Mouse (Mus musculus) CD4-positive, CD25-positive, alpha-beta regulatory T cell, adult 2 months (primary cell): ENCODE measurements around the gene Thap11.
A peak's percentile ranks its signal among the peaks of the same experiment; 100 is the strongest.
"Not testable (repeated sequence)": the region's sequence is repeated elsewhere in the genome, so short reads cannot be mapped to it uniquely, and the experiment has no call there.

Source experiments
- DNase-seq: peaks from one replicate; pipeline ENCODE4 v3.0.0-alpha.2; 2012; ENCODE audit warnings: low read depth, low spot score

The Thap11 gene

DNA sequence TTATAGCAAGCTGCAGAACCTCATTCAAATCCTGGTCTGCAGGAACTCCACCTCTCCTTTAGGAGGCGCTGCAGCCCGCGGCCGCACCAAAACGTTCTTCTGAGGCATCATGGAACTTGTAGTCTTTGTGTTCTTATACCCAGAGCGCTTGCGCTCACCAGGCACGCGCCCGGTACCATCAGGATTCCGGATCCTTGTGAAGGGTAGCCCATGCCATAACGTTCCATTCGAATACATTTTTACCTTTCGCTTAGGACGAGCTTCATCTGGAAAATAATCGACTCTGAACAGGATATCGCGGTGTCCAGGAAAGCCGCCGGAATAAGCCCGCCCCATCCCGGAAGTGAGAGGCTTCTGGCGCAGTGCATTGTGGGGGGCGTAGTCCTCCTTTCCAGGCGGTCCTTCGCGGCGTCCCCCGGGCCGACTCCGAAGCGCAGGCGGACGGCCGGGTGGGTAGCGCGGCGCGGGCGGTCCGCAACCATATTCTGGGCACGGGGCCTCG is at the start of gene Thap11:
TSS of gene Thap11 (plus strand) at position 418 of the 502 bp plus-strand sequence.
- peak; percentile 93 for DNase-seq

DNA sequence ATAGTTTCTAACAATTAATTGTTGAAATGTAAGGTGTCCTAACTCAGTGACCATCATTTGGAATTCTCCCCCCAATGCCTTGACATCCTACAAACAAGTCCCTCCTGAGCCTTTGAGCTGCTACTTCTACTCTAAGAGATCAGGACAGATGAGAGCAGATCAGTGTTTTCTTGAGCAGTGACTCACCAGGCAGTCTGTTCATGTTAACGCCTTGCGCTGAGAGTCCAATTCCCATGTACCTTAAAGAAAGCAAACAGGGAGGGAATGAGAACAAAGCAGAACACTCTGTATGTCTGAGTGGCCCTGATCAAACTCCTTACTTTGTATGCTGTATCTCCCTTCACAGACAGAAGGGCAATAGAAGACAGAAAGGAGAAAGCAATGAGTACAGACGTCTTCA is 49.6 kb upstream of the Thap11 start:
- no peak for DNase-seq

DNA sequence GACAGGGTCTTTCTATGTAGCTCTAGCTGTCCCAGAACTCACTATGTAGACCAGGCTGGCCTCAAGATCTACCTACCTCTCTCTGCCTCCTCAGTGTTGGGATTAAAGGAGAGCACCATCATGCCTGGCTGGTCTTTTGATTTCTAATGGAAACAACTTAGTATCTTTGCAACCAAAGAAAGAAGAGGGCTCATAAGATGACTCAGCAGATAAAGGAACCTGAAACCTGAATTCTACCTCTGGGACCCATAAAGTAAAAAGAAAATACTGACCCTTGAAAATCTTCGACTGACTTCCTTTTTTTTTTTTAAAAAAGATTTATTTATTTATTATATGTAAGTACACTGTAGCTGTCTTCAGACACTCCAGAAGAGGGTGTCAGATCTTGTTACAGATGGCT is 49.0 kb upstream of the Thap11 start:
- no peak for DNase-seq

DNA sequence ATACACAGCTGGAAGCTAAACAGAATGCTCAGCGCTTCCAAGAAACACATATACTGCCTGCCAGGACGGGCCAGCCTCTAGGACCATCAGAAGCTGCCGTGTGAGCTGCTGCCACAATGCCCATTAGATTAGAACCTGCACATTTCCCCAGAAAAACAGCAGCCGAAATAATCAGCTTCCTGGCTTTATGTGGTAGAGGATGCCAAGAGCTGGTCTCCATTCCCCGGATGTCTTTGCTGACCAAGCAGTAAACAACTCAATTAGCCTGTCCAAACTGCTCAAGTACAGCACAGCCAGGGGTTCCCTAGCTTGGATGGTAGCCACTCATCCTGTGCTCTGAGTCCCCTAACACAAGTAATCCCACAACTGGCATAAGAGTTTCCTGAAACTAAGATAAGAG is 47.2 kb upstream of the Thap11 start:
- no peak for DNase-seq

DNA sequence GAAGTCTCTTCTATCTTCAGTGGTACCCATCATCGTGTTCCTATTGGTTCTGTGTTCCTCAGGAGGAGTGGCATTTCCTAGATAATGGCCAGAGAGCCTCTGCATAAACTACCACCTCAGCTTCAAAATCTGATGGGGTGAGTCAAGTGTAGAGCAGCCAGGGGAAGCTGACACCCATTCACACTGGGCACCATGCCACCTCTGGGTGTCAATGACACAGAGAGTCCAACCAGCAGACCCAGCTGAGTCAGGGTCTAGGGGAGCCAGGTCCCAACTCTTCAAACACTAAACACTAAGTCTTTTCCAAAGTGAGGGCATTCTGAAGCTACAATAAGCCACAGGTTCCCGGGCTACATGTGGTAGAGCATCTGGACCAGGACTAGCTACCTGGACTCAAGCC is 46.5 kb upstream of the Thap11 start:
- no peak for DNase-seq

DNA sequence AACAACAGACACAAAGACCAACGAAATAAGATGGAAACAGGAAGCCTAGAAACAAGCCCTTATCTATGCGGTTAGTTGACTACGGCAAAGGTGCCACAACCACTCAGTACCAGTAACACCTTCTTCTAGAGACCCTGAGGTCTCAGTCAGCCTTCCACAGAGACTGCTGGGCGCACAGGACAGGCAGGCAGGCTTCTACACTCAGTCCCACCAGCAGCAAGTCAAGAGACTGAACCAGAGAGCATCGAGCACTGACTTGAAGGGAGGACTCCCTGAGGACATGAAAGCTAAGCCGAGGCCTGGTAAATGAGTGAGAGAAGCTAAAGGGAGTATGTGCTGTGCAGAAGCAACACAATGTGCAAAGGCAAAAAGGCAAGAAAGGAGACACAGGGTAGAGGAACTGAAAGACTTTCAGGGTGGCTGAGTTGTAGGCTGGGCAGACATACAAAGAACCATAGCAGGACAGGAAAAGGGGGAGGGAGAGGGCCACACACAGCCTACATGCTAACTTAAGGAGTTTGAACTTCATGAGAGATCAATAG is 44.6 kb upstream of the Thap11 start:
- peak; percentile 68 for DNase-seq

DNA sequence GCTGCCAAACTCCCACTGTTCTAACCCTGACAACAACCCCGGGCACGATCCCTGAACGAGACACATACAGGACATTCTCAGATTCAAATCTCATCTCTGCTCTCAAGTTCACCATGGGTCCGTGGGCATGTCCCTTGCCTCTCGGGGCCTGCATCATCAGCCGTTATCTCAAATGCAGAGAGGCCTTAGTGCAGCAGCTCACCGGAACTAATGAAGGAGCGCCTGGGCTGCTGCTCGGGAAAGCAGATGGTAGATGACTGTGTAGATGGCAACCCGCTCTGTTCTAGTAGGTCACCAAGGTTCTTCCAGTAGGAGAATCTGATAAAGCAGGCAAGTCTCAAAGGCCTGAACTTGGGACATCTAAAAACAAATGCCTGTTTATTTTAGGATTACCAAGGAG is 43.9 kb upstream of the Thap11 start:
- DNase-seq = peak; percentile 18

DNA sequence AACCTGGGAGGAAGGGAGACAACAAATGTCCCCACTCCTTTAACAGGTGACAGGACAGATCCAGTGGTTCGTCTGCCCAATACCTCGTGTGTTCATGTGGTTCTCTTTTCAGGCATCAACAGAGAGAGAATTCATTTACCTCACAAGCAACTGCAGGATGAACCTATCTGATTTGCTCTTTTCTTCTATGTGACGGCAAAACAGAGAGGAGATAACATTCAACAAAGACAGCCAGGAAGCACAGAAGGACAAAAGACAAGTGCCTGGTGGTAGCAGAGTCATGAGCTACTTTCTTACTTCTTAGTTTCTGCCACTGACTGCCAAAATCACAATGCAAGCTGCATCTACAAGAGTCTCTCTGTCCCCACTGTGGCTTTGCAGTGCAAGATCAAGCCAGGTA is 43.4 kb upstream of the Thap11 start:
- peak; percentile 28 for DNase-seq

DNA sequence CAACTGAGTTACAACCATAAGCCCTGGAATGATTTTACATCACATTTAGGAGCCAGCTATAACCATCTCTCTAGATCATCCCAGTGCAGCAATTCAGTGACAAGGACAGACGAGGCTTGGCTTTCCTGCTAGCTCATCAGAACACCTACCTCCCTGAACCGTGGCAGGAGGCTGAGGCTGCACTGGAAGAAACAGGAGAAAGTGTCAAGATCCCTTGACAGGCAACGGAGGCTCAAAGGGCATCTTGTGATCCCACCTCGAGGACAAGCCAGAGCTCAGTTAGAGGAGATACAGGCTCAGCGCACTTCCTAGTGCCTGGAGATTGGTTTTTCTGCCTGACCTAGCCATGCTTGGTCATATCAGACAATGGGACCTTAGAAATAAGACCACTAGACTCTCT is 42.4 kb upstream of the Thap11 start:
- DNase-seq = no peak

DNA sequence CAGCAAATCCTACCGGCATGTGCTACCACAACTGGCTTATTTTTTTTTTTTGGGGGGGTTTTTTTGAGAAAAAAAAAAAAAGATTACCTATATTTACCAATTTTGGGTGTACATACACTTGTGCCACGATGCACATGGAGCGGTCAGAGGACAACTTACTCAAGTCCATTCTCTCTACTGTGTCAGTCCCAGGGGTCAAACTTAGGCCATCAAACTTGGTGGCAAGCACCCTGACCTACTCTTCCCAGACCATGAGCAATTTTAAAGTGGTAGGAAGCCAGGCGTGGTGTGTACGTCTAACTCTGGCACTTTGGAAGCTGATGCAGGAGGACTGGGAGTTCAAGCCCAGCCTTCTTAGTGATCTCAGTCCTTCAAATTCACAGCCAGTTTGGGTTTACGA is 41.7 kb upstream of the Thap11 start:
- DNase-seq = no peak

DNA sequence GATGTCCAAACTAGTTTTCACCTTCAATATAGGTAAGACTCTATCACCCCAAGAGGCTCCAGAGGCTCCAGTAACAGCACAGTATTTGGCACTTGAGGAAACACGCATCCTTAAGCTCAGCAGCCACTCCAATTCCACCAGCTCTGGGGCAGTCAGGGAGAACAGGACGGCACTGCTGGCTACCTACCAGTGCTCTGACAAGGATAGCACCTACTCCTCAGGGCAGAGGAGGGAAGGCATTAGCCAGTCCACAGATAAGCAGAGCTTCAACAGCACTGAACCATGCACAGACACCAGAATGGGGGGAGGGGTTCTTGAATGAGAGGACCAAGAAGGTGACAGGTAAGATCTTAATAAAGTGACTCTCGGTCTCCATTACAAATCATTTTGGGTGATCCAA is 35.3 kb upstream of the Thap11 start:
- no peak for DNase-seq

DNA sequence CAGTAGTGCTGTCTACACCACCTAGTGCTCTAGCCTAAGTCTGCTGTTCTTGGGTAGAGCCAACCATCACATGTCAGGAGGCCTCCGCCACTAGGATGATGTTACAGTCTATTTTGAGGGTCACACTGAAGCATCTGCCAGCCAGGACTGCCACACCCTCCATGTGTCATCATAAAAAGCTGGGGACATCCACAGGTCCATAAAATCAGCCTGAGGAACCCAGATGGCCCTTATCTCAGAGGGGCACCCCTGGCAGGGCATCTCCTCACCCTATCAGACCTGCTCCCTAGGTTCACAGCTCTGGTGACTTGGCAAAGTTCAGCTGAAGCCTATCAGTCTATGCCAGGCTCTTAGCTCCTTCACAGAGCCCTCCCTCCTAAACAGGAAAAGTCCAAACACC is 34.0 kb upstream of the Thap11 start:
- no peak for DNase-seq

DNA sequence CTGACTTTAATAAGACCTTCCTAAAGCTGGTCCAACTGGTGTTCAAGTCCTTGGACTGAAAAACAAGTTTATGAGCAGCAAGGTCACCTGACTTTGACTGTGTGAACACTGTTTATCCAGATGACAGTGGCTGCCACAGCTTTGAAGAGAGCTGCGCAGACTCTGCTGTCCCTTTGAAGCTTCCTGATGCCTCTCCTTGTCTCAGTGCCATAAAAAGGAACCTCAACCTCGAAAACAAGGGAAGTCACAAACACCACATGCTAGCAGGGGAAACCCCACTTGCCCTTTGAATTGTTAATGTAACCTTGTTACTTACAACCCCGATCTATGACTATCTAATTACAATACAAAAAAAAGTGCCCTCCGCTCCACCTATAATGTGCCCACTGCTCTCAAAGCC is 29.4 kb upstream of the Thap11 start:
- peak; percentile 41 for DNase-seq

DNA sequence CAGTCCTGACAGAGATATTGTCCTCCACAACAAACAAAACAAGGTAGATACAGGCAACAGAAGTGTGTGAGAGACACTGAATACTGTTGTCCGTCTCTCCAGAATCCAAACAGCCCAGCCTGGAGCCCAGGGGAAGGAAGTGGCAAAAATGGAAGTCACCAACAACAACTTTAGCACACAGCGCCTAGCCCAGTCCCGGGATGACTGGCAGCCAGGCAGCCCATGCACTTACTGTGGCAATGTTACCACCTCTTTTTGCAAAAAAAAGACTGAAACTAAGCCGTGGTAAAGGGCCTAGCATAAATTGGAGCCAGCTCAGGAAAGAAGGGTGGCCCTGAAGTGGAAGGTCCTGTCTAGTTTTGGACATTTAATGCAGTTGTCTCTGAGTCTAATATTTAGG is 28.6 kb upstream of the Thap11 start:
- peak; percentile 22 for DNase-seq

DNA sequence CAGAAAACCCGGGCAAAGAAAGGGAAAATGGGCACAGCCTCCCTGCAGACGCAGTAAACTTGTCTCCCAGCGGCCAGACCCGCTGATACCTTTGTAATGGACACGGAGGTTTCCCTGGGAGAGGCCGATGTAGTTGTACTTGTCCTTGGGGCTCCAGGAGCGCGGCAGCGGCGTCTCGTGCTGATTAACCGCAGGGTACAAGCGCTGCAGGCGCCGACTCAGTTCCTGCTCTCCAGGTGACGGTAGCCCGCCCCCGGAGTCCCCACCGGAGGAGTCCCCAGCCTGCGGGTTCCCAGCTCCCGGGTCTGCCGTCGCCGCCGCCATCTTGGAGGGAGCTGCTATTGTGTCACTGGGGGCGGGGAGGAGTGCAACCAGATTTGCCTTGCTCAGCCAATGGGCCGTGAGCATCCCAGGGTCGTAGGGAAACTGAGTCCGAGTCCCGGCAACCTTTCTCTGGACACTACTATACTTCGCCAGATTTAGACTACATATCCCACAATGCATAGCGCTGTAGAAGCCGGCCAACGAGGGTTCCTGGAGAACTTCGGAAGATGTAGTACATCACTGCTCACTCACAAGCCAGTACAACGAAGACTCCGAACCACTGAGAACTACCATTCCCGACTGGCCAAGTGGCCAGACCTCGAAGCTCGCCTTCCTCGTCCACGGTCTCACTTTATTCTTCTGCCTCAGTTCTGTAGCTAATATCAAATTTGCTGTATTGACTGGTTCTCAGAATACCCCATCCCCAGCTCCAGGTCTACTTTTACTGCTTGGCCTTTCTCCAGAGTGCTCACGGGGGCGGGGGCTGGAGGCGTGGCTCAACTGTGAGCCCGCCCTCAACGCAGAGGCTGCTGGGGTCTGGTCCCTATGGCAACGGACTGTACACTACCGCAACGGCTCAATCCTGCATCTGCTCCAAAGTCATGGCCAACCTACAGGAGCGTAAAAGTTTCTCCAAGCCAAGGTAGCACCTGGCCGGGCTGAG is 27.8 kb upstream of the Thap11 start, which contains the start of the genes Ranbp10 and Tsnaxip1:
TSS of gene Ranbp10 (minus strand) at position 490 of the 988 bp plus-strand sequence.
TSS of gene Tsnaxip1 (plus strand) at position 871 of the 988 bp plus-strand sequence.
- DNase-seq = peak; percentile 98

DNA sequence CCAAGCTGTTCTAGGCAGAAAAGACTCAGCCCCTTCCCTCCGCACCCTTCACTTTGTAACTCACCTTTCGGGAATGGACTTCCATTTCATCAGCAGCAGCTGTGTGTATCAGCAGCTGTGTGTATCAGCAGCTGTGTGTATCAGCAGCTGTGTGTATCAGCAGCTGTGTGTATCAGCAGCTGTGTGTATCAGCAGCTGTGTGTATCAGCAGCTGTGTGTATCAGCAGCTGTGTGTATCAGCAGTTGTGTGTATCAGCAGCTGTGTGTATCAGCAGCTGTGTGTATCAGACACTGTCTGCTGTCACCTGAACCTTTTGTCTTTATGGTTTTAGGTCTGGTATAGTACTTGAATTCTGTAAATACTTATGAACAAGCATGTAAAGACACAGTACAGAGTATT is 21.2 kb upstream of the Thap11 start:
- not testable (repeated sequence) for DNase-seq

DNA sequence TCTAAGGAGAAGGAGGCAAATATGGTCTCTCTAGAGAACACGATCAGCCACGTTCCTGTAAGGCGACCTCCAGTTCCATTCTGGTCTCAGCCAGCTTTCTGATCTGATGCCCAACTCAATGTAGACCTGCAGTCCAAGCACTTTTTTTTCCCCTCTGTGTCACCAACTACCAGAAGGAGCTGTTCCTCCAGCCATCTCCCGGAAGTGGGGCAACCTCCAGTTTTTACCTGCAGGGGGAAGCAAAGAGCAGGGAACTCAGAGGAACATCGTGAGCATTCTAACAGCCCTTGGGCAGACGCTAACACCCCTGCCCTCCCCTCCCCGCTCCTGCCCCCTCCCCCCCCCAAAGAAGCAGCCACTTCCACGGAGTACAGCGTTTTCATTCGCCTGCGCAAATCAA is 19.6 kb upstream of the Thap11 start:
- DNase-seq = peak; percentile 90

DNA sequence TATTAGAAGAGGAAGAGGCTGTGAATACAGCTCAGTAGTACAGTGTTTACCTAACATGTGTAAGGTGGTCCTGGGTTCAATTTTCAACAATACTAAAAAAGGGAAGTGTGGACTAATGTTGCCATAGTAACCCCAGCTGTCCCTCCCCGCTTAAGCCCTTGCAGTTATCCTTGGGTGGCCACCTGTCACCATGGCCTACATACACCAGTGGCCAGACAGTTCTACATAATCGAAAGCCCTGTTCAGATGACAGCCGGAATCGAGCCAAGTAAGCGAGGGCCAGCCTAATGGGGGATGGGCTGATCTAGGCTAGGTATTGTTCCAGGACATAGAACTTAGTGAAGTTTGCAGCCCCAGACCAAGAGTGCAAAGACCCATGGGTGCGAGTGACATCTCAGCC is 17.9 kb upstream of the Thap11 start:
- no peak for DNase-seq

DNA sequence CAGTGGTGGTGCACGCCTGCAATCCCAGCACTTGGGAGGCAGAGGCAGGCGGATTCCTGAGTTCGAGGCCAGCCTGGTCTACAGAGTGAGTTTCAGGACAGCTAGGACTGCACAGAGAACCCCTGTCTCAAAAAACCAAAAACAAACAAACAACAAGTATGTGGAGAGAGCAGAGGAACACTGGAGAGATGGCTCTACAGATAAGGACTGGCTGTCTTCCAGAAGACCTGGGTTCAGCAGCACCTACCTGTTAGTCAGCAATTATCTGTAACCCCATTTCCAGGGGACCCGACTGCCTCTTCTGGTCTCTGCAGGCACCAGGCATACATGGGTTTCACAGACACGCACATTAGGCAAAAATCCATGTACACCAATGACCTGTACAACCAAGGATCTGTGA is 15.7 kb upstream of the Thap11 start:
- no peak for DNase-seq

DNA sequence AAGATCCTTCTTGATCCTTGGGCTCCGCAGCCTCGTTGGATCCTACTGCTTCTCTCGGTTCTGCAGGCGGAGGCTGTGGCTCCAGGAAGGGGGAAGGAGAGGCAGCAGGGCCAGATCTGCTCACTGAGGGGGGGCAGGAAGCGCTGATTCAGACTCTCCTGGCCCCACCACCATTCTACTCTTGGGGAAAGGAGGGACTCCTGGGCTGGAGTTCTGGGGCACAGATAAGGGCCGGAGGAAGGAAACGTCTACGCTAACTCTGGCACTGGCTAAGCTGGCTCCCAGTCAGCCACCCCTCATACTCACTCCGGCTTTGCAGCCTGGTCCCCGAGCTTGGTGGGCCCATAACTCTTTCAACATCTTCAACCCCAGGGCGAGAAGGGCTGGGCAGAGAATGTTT is 8.3 kb upstream of the Thap11 start:
- no peak for DNase-seq

DNA sequence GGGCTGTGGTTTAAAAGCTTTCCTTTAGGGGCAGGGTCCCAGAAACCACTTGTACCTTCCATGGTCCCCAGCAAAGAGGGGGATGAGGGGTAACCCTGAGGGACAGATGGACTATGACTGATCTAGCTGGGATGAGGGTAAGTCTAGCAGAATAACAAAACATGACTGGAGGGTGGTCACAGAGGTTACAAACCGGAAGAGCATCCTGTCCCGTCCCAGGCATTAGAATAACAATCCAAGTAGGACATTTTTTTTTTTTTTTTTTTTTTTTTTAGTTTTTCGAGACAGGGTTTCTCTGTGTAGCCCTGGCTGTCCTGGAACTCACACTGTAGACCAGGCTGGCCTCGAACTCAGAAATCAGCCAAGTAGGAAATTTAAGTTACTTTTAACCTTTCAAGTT is 4.9 kb upstream of the Thap11 start:
- DNase-seq = no peak

DNA sequence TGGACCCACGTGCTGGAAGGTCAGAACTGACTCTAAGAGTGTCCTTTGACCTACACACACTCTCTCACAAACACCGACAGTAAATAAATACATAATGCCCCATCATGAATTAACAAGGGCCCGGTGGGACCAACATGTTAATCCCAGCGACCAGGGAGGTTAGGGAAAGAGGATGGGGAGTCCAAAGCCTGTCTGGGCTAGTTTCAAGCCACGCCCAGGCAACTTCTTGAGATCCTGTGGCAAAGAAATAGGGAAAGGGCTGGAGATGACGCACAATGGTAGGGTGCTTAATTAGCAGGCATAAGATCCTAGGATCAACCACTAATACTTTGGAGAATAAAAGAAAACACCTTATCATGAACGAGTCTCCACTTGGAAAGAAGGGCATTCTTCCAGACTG is 4.3 kb upstream of the Thap11 start:
- no peak for DNase-seq

DNA sequence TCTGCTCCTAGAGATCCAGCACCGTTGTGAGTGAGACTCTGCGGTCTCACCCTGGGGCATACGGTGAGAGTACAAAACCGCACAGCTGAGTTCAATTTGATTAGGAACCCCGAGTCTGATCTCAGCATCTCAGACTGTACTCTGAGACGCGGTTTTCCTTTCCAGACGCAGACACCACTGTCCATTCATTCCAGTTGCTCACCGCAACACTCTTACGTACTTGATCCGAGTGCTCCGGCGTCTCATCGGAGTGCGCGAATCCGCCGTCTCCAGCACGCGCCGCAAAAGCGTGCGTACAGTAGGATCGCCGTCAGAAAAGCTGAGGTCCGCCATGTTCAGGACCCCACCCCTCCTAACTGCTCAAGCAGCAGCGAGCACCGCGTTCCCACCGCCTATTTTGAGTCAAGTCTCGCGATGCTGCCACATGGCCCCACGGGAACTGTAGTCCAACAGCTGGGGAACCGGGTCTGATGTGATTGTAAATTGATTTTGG is 3.2 kb upstream of the Thap11 start:
- DNase-seq = peak; percentile 93
